26 mouse cellular contexts compared by ENCODE assay signal in genomic region chr10:33735251-33735650, GRCm38 (mm10). TPM values are rescaled to one million over a fixed set of nuclear protein-coding genes. Genes with fewer than 3 reads are reported as not detected.
"Had no signal": no experiment of that assay in that cellular context is flagged by ENCODE, and none has a peak within 500 bp of the region (broad histone marks: within the 10 kb centered on the region; RNA-seq: fewer than 3 reads in every experiment).

No protein-coding gene starts in this region.

RNA-seq across cellular contexts. Expression of gene Sult3a2, which starts 51.3 kb away (rescaled TPM):
- polyA plus RNA-seq: heart, embryonic 10.5 days; heart, embryonic 11.5 days; heart, embryonic 12.5 days; heart, embryonic 13.5 days; heart, embryonic 14.5 days; heart, embryonic 15.5 days; heart, embryonic 16.5 days; heart, postnatal 0 days; hindbrain, embryonic 10.5 days; hindbrain, embryonic 11.5 days; hindbrain, embryonic 12.5 days; hindbrain, embryonic 13.5 days; hindbrain, embryonic 14.5 days; hindbrain, embryonic 15.5 days; hindbrain, embryonic 16.5 days; hindbrain, postnatal 0 days; inflammation-experienced regulatory T-cells, adult 6 months; intestine, embryonic 15.5 days; intestine, embryonic 16.5 days; intestine, postnatal 0 days; kidney, adult 2 months; kidney, embryonic 14.5 days; kidney, embryonic 15.5 days; kidney, embryonic 16.5 days; kidney, postnatal 0 days; large intestine, adult 2 months had no signal
